Mouse (Mus musculus) neutrophil, adult 5-6 weeks (primary cell): Measurements from ENCODE around the gene Pde6g. TPM values are rescaled to one million over a fixed set of nuclear protein-coding genes. Genes with fewer than 3 reads are reported as not detected.
A peak's percentile ranks its signal among the peaks of the same experiment; 100 is the strongest.

Source experiments
- ATAC-seq: fragments of 151-379, 151-347 bp; 2 replicates; pipeline ENCODE4 v1.8.0; 2017; ENCODE audit warnings: mild to moderate bottlenecking, moderate TSS enrichment; ENCODE audit not compliant: insufficient number of reproducible peaks, poor library complexity, low FRiP score, severe bottlenecking; ENCODE audit errors: extremely low read depth
- total RNA-seq: library from RNA; stranded (forward); fragments of 200-1000 nt; gene quantifications from 2 replicates; pipeline ENCODE4 v1.2.3, GENCODE M21; 2017

Pde6g gene
- total RNA-seq, 1 experiment from 2014 or later: not detected

- ATAC-seq: no peak
Measured at GRCm38 (mm10) chr11:120483448-120483934, 30.2 kb upstream of the Pde6g start.

GRCm38 (mm10) chr11:120472052-120472451 lies 18.8 kb upstream of the Pde6g start:
- no peak for ATAC-seq

GRCm38 (mm10) chr11:120467736-120468092 lies 14.4 kb upstream of the Pde6g start:
- ATAC-seq: no peak

- ATAC-seq: peak; percentile 97
Measured at GRCm38 (mm10) chr11:120467051-120467735, 13.9 kb upstream of the Pde6g start, which contains the start of gene Arl16. Gene Arl16, minus strand, starts transcription at chr11:120467607.

GRCm38 (mm10) chr11:120465521-120465920 lies 12.2 kb upstream of the Pde6g start:
- no peak for ATAC-seq

GRCm38 (mm10) chr11:120464365-120464764 lies 11.1 kb upstream of the Pde6g start:
- ATAC-seq: no peak

GRCm38 (mm10) chr11:120463536-120463935 lies 10.2 kb upstream of the Pde6g start:
- ATAC-seq: no peak

GRCm38 (mm10) chr11:120458847-120459597 lies 5.7 kb upstream of the Pde6g start:
- no peak for ATAC-seq

GRCm38 (mm10) chr11:120457772-120458751 lies 4.8 kb upstream of the Pde6g start, which contains the start of the genes Oxld1 and Ccdc137:
Gene Oxld1, minus strand, starts transcription at chr11:120458068.
Gene Ccdc137, plus strand, starts transcription at chr11:120458115.
- ATAC-seq: peak; percentile 86

GRCm38 (mm10) chr11:120457370-120457769 lies 4.1 kb upstream of the Pde6g start:
- no peak for ATAC-seq

- no peak for ATAC-seq
Measured at GRCm38 (mm10) chr11:120455413-120455812, 2.1 kb upstream of the Pde6g start.

- no peak for ATAC-seq
Measured at GRCm38 (mm10) chr11:120454965-120455364, 1.7 kb upstream of the Pde6g start.

GRCm38 (mm10) chr11:120452246-120452645 lies 1.1 kb downstream of the Pde6g start:
- no peak for ATAC-seq

- no peak for ATAC-seq
Measured at GRCm38 (mm10) chr11:120447179-120447578, 6.1 kb downstream of the Pde6g start.

- no peak for ATAC-seq
Measured at GRCm38 (mm10) chr11:120445475-120445874, 7.8 kb downstream of the Pde6g start.

GRCm38 (mm10) chr11:120444106-120444505 lies 9.2 kb downstream of the Pde6g start:
- no peak for ATAC-seq

GRCm38 (mm10) chr11:120442765-120443280 lies 10.5 kb downstream of the Pde6g start:
- no peak for ATAC-seq

- no peak for ATAC-seq
Measured at GRCm38 (mm10) chr11:120442344-120442743, 11.0 kb downstream of the Pde6g start, which contains the start of gene Tspan10. Gene Tspan10, plus strand, starts transcription at chr11:120442644.
